Mouse (Mus musculus) testis, postnatal 14 days (tissue): ENCODE data around the gene 4933402E13Rik.

ENCODE experiments used
- DNase-seq: peaks from one replicate; pipeline ENCODE4 v3.0.0; 2021; ENCODE audit warnings: low spot score

4933402E13Rik gene

DNA sequence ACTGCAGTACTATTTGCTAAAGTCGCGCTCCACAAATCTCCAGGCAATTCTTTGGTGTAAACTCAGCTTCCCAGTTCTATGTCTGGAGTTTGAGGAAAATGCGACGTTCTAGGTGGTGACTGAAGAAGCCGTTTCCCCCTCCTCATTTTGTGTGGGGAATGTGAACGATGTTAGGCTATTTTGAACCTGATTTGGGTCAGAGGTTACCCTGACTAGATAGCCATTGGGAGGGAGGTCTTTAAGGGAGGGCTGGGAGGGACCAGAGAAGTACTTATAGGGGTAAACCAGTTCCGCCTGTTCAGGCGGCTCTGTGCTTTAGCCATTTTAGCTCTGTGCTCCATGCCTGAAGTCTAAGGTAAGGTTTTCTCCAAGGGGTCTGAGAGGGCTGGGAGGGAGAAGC, at the start of gene 4933402E13Rik:
TSS of gene 4933402E13Rik (plus strand) at position 301 of the 400 bp plus-strand sequence.
- no peak for DNase-seq
